Mouse (Mus musculus) erythroblast, embryonic 14.5 days (primary cell): ENCODE results near the gene Nudc.

Source experiments
- GATA1 ChIP-seq: IDR thresholded peaks from 2 replicates; pipeline ENCODE4 v1.6.1; 2012; ENCODE audit warnings: low read length, inconsistent platforms, mixed read lengths
- TAL1 ChIP-seq: IDR thresholded peaks from 3 replicates; pipeline ENCODE4 v1.6.1; 2012; ENCODE audit warnings: low read length, inconsistent platforms, mixed read lengths

- TF ChIP-seq GATA1 (no peak), TAL1 (no peak)
Measured at GRCm38 (mm10) chr4:133501514-133501913, 44.3 kb downstream of the Nudc start.
